Mouse (Mus musculus): ENCODE measurements around the gene Zfp319.

Gene Zfp319

GRCm38 (mm10) chr8:95351461-95351860 is 19.7 kb upstream of the Zfp319 start:
- peak; percentile 42 for ATAC-seq (ENCODE audit: low TSS enrichment)

GRCm38 (mm10) chr8:95348811-95349630 is 17.3 kb upstream of the Zfp319 start:
- ATAC-seq (ENCODE audit: low TSS enrichment): peak; percentile 66

- no peak for ATAC-seq (ENCODE audit: low TSS enrichment)
Measured at GRCm38 (mm10) chr8:95348356-95348755, 16.6 kb upstream of the Zfp319 start.

GRCm38 (mm10) chr8:95346643-95347545 is 15.1 kb upstream of the Zfp319 start:
- ATAC-seq (ENCODE audit: low TSS enrichment): peak; percentile 47

- no peak for ATAC-seq (ENCODE audit: low TSS enrichment)
Measured at GRCm38 (mm10) chr8:95344668-95345067, 12.9 kb upstream of the Zfp319 start.

- ATAC-seq (ENCODE audit: low TSS enrichment): no peak
Measured at GRCm38 (mm10) chr8:95341721-95342120, 10.0 kb upstream of the Zfp319 start.

- no peak for ATAC-seq (ENCODE audit: low TSS enrichment)
Measured at GRCm38 (mm10) chr8:95336363-95336762, 4.6 kb upstream of the Zfp319 start.

- ATAC-seq (ENCODE audit: low TSS enrichment): no peak
Measured at GRCm38 (mm10) chr8:95335706-95336105, 4.0 kb upstream of the Zfp319 start.

- ATAC-seq (ENCODE audit: low TSS enrichment): no peak
Measured at GRCm38 (mm10) chr8:95332437-95333199, 868 bp upstream of the Zfp319 start.

- peak; percentile 60 for ATAC-seq (ENCODE audit: low TSS enrichment)
Measured at GRCm38 (mm10) chr8:95331156-95331719, 512 bp downstream of the Zfp319 start.

GRCm38 (mm10) chr8:95330367-95330766 is 1.4 kb downstream of the Zfp319 start:
- ATAC-seq (ENCODE audit: low TSS enrichment): no peak

- no peak for ATAC-seq (ENCODE audit: low TSS enrichment)
Measured at GRCm38 (mm10) chr8:95327866-95328465, 3.8 kb downstream of the Zfp319 start.

- ATAC-seq (ENCODE audit: low TSS enrichment): no peak
Measured at GRCm38 (mm10) chr8:95326822-95327221, 4.9 kb downstream of the Zfp319 start.

GRCm38 (mm10) chr8:95324646-95325045 is 7.1 kb downstream of the Zfp319 start:
- no peak for ATAC-seq (ENCODE audit: low TSS enrichment)

- ATAC-seq (ENCODE audit: low TSS enrichment): no peak
Measured at GRCm38 (mm10) chr8:95323201-95323600, 8.5 kb downstream of the Zfp319 start.

GRCm38 (mm10) chr8:95320224-95321139 is 11.3 kb downstream of the Zfp319 start:
- ATAC-seq (ENCODE audit: low TSS enrichment): peak; percentile 56

- no peak for ATAC-seq (ENCODE audit: low TSS enrichment)
Measured at GRCm38 (mm10) chr8:95315350-95315749, 16.4 kb downstream of the Zfp319 start.

- ATAC-seq (ENCODE audit: low TSS enrichment): no peak
Measured at GRCm38 (mm10) chr8:95314707-95315106, 17.0 kb downstream of the Zfp319 start.

GRCm38 (mm10) chr8:95313857-95314256 is 17.9 kb downstream of the Zfp319 start:
- no peak for ATAC-seq (ENCODE audit: low TSS enrichment)

GRCm38 (mm10) chr8:95312836-95313235 is 18.9 kb downstream of the Zfp319 start:
- ATAC-seq (ENCODE audit: low TSS enrichment): no peak
